8 mouse cellular contexts compared by ENCODE assay signal in genomic region chr12:25100411-25101217, GRCm38 (mm10). TPM values are rescaled to one million over a fixed set of nuclear protein-coding genes. Genes with fewer than 3 reads are reported as not detected.
DNase-seq lines count a peak whose midpoint lies in the region; TF ChIP-seq lines count a peak whose summit lies in the region.

No protein-coding gene starts in this region.

- H3K79me2 ChIP-seq in liver, adult 2 months (ENCODE audit: control insufficient read depth, insufficient read depth, low read length) = peaks cover 1% of the 10 kb centered on the region; the same call in 1 of the 2 replicates

- H3K4me3 ChIP-seq in kidney, adult 2 months (ENCODE audit: insufficient read depth, low read depth, low read length) = peak overlapping the region; percentile 56
- peak overlapping the region; percentile 61 for H3K4me3 ChIP-seq in liver, adult 2 months (ENCODE audit: insufficient read depth, low read depth, low read length)

- WGBS in kidney, adult 2 months = 1% methylated on average over 59 of the region's 59 CpGs
- under 1% methylated on average over 58 of the region's 59 CpGs for WGBS in liver, adult 2 months

- H3K27me3 ChIP-seq in kidney, adult 2 months (replicated peaks; ENCODE audit: control insufficient read depth, insufficient read depth, low read length) = no peaks in the 10 kb centered on the region
- no peaks in the 10 kb centered on the region for H3K27me3 ChIP-seq in liver, adult 2 months (ENCODE audit: control insufficient read depth, insufficient read depth, low read length)

- peak; percentile 51 for DNase-seq in left cerebral cortex, adult 18-20 months (ENCODE audit: low spot score in 2 of 2)
- no peak for DNase-seq in left cerebral cortex, adult 11 months (ENCODE audit: low spot score)
- peak; percentile 84 for DNase-seq in embryo, embryonic 10 days (ENCODE audit: low spot score)
- peak; percentile 63 to 78 for DNase-seq in heart, adult 18-20 months
- peak; percentile 74 for DNase-seq in kidney, adult 2 months
- peak; percentile 49 for DNase-seq in liver, adult 2 months (ENCODE audit: extremely low read depth, low read depth, low spot score)
- DNase-seq in natural killer cell, adult 2 months (ENCODE audit: low spot score in 2 of 2) = peak; percentile 18 to 24
- peak; percentile 20 to 26 for DNase-seq in thymus, postnatal 36 days

- H3K36me3 ChIP-seq in kidney, adult 2 months (ENCODE audit: control insufficient read depth, insufficient read depth, low read length) = no peaks in the 10 kb centered on the region
- no peaks in the 10 kb centered on the region for H3K36me3 ChIP-seq in liver, adult 2 months (ENCODE audit: control insufficient read depth, insufficient read depth, low read length)

- peaks cover 2% of the 10 kb centered on the region; the same call in 1 of the 2 replicates for H3K4me1 ChIP-seq in kidney, adult 2 months (ENCODE audit: control insufficient read depth, insufficient read depth, low read length)
- peaks cover 6% of the 10 kb centered on the region for H3K4me1 ChIP-seq in liver, adult 2 months (ENCODE audit: control insufficient read depth, insufficient read depth, low read length)

- H3K27ac ChIP-seq in kidney, adult 2 months (ENCODE audit: insufficient read depth, low read depth, low read length) = peak overlapping the region; percentile 92
- H3K27ac ChIP-seq in liver, adult 2 months (replicated peaks; ENCODE audit: insufficient read depth, low read depth, low read length) = peak overlapping the region; percentile 95

- TF ChIP-seq POLR2A in kidney, adult 2 months (IDR thresholded peaks at IDR 0.05; ENCODE audit: low read depth, low read length) = no peak
- TF ChIP-seq POLR2A in liver, adult 2 months (IDR thresholded peaks at IDR 0.05; ENCODE audit: extremely low read depth, insufficient read depth, low read length) = 0 out of 2 replicates have a peak, but pooled peaks have one; percentile 45

- no peak for TF ChIP-seq CTCF in kidney, adult 2 months (conservative IDR thresholded peaks at IDR 0.05; ENCODE audit: insufficient read depth, insufficient read length, low read depth, low read length)
- TF ChIP-seq CTCF in liver, adult 2 months (IDR thresholded peaks at IDR 0.05; ENCODE audit: low read depth, low read length) = peak; percentile 20; the same call in 1 of the 2 replicates

- H3K9ac ChIP-seq in liver, adult 2 months (ENCODE audit: low read depth, low read length) = peak overlapping the region; percentile 95

RNA-seq across cellular contexts. Expression of gene Id2, which starts 3.7 kb away (rescaled TPM):
- total RNA-seq in left cerebral cortex, adult 18-20 months (2021) = 100 to 1,000 TPM; 127 to 156 TPM
- 10 to 100 TPM in 1 of 2 experiments, 1 to 10 TPM in 1; 8.8 to 13.0 TPM for total RNA-seq in heart, adult 18-20 months (2021)
- polyA plus RNA-seq in kidney, adult 2 months (2012; rRNA removed) = 476 and 599 TPM in 2 replicates
- 81.9 and 156 TPM in 2 replicates for total RNA-seq in liver, adult 2 months (2014; rRNA removed)
- 172 and 199 TPM in 2 replicates for polyA plus RNA-seq in liver, adult 2 months (2012; rRNA removed)
